Mouse (Mus musculus) inflammation-experienced regulatory T-cells, adult 6 months (primary cell): Measurements from ENCODE around the gene Prdm16. TPM values are rescaled to one million over a fixed set of nuclear protein-coding genes. Genes with fewer than 3 reads are reported as not detected.

Source experiments
- ATAC-seq: one replicate; pipeline ENCODE4 v1.8.0; 2017
- polyA plus RNA-seq, 3 experiments: library from polyadenylated mRNA; unstranded; fragments of 100-300 nt; shearing (Covaris generic); gene quantifications; one replicate each; pipeline ENCODE4 v1.2.1; 2017

Prdm16 gene
- polyA plus RNA-seq, 3 experiments from 2014 or later: 0.58 to 5.2 (median 0.91) TPM

DNA sequence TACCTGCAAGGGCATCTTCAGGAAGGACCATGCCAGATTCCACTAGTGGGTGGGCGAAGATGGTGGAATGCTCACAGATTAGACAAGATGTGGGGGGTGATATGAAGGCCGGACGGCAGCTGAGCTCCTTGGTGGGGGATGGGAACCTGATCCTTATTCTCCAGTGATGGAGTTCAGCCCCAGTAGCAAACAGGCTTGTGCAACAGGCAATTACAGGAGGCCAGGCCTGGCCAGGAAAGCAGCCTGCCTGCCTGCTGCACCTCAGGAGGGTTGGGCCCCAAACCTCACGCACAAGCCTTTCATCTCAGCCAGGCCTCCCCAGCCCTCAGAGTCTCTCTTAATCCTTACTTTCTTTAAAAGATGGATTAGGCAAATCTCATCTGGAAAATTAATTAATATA, 124.9 kb downstream of the Prdm16 start:
- ATAC-seq: no peak

DNA sequence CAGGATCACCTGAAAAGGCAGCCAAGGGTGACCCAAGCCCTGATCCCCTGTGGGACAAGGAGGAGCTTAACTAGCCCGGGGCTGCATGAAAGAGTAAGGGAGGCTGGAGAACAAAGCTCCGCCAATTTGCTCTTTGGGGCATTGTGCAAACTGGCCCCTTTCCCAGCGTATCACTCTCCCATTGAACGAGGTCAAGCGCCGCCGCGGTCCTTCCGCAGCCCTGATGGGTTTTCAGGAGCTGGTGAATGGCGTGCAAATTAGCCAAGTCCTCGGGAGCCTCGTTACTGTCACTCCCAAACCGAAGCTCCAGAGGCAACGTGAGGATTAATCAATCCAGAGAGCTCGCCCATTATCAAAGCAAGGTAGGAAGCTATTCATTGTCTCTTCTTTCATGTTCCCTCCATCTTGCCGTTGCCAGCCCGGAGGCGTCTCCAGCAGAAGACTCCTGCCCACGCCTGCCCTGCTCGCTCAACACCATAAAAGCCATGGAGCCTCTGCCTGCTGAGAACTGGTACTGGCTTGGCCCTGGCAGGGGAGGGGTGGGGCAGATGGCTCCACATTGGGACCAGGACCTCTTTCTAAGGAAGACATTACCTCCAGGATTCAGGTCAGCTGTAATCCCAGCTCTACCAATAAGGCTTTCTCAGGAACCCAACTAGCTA, 129.8 kb downstream of the Prdm16 start:
- ATAC-seq: no peak

GRCm38 (mm10) chr4:154505313-154505712, 131.4 kb downstream of the Prdm16 start:
- ATAC-seq: no peak

DNA sequence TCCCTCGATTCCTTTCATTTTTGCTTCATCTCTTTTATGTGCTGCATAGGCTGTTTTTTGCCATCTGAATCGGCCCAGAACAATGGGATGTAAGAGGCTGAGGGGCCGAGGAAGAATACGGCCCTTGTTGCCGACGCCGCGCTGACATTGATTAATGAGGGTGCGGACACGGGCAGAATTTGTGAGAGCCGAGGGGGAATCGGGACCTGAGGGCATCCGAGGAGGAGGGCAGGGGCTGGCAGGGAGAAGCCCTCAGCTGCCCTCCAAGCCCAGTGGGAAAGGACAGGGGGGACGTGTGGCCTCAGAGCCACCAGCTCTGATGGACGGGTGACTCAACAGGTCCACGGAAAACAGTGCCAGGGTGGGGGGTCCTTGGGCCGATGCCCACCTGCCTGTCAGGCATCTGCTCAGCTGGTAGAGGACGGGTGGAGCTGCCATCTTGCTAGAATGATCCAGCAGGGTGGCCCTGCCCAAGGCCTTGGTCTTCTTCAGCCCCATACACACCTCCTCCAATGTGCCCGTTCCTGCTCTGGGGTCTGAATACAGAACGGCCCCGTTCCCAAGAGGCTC, 133.3 kb downstream of the Prdm16 start:
- ATAC-seq: no peak

DNA sequence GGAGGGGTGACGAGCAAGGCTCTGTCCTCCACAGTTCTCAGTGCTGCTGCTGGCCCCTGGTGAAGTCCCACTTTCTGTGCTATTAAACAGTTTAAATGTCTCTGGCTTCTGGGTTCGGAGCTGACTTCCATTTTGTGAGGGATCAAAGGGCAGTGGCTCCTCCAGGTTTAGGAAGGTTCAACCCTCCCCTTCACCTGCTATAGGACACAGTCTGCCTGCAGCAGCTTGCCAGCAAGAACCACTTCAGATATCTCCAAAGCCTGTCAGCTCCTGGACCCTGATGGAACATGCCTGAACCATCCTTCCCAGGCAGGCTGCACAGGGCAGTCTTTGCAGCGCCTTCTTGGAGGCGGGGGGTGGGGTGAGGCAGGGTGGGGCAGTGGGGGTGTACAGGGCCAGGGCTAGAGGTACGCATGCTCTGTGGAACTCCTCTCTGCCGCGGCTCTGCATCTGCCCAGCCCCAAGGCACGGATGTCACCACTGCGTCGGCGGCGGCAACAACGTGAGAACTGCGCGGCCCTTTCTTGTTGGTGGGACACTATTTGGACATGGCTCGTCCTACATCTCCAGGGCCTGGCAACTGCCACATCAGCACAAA, 134.2 kb downstream of the Prdm16 start:
- no peak for ATAC-seq

- ATAC-seq: no peak
Observed at GRCm38 (mm10) chr4:154500695-154501094, 136.0 kb downstream of the Prdm16 start.

- ATAC-seq: no peak
Observed at GRCm38 (mm10) chr4:154499701-154500523, 136.8 kb downstream of the Prdm16 start.

DNA sequence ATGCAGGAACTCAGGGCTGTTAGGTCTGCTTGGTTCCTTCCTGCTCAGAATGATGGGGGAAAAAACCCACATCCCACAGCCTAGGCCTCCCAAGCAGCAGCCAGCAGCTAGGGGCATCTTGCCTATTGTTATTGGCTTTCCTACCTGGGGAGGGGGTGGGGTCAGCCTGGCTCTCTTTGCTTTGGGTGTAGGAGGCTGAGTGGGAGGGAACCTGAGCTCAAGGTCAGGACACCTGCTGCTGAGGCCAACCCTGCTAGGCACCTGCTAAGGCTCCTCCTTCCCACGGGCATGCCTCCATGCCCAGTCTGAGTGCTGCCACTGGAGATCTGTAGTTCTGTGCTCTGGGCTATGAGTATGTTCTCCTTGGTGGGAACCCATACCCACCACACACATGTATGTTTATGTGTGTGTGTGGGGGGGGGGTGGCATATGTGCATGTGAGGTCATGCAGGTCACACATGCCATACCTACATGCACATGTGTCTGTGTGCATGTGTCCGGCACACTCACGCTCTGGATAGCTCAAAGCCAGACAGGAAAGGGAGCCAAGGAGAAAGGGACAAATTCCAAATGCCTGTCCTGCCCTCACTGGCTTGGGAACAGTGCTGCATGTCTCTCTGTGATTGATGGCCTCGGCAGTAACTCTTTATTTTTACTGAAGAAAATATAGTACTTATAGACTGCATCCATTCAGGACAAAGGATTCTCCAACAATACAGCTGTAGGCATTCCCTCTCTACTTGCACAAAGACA, 139.1 kb downstream of the Prdm16 start:
- no peak for ATAC-seq

DNA sequence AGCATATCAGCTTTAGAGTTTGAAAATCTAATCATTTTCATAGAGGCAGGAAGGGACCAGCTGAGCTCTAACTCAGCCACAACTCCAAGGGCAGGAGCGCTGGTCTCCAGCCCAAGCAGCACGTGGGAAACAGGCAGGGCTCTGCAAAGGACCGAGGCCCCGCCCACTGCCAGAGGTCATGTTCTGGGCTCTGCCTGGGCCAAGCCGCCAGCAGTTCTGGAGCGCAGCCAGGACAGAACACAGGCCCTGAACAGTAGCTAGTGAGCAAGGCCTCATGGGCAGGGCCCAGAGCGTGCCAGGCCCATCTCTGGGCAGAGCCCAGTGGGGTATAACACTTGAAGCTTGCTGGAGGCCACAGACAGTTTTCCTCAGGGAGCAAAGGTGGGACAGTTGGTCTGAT, 139.7 kb downstream of the Prdm16 start:
- no peak for ATAC-seq

- no peak for ATAC-seq
Observed at GRCm38 (mm10) chr4:154496522-154496921, 140.2 kb downstream of the Prdm16 start.

- ATAC-seq: no peak
Observed at GRCm38 (mm10) chr4:154493996-154494395, 142.7 kb downstream of the Prdm16 start.

- no peak for ATAC-seq
Observed at GRCm38 (mm10) chr4:154492714-154493121, 144.0 kb downstream of the Prdm16 start.

DNA sequence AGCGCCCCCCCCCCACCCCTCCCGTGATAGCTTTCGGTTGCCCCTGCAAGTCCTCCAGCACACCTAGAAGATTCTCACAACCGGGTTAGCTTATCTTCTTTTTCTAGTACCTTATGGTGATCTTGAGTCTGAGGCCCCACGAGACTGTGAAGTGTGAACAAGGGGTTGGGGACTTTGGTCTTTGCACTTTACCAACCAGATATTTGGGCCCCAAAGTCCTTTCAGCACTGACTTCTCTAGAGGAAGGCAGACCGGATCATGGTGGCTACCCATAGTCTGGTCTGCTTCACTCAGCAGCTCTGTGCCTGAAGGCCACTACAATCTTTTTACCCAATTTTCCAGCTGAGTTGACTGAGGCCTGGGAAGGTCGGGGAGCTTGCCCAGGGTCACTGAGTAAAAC, 144.4 kb downstream of the Prdm16 start:
- no peak for ATAC-seq

- ATAC-seq: no peak
Observed at GRCm38 (mm10) chr4:154488031-154488430, 148.6 kb downstream of the Prdm16 start.

- ATAC-seq: no peak
Observed at GRCm38 (mm10) chr4:154482695-154483094, 154.0 kb downstream of the Prdm16 start.

GRCm38 (mm10) chr4:154481771-154482637, 154.7 kb downstream of the Prdm16 start:
- ATAC-seq: no peak

GRCm38 (mm10) chr4:154480544-154481260, 156.0 kb downstream of the Prdm16 start:
- no peak for ATAC-seq

GRCm38 (mm10) chr4:154480143-154480542, 156.5 kb downstream of the Prdm16 start:
- ATAC-seq: no peak

GRCm38 (mm10) chr4:154478933-154479613, 157.6 kb downstream of the Prdm16 start:
- ATAC-seq: no peak
